Mouse (Mus musculus): ENCODE results near the gene Ctdsp1.

DNA sequence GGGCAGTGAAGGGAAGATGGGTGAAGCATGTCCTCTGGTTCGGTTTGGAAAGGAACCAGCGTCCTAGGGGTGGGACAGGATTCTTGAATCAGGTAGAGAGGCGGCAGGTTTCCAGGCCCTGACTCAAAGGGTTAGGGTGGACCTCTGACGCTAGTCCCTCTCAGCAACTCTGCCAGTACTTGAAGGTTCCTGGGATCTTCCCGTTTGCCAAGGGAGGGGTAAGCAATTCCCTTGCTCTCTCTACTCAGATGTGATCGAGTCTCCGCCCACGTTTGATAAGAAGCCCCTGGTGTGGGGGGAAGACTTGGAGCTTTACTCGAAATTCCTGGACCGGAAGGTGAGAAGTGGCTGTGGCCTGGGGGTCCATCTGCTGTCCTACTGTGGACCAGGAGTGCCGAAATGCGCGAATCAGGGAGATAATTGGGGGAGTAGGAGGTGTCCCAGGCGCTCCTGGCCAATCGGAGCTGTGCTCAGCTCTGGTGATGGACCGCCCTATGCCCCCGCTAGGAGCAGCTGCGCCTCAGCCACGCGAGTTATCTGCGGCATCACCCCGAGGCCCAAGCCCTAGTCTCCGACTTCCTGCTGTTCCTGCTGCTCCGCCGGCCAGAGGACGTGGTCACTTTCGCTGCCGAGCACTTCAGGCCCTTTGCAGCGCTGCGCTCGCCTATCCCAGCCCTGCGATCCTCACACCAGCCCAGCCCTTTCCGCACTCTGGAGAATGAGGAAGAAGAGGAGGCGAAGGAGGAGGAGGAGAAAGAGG is 23.2 kb upstream of the Ctdsp1 start:
- TF ChIP-seq CTCF (IDR thresholded peaks at IDR 0.05; ENCODE audit: extremely low read depth, insufficient read length, insufficient replicate concordance, low read depth, low read length), result no peak
- TF ChIP-seq POLR2A (IDR thresholded peaks at IDR 0.05; ENCODE audit: low read depth, low read length), result no peak
